Comparison of ENCODE assay signal across 31 mouse cellular contexts in genomic region chr17:27571315-27571714, GRCm38 (mm10). TPM values are rescaled to one million over a fixed set of nuclear protein-coding genes. Genes with fewer than 3 reads are reported as not detected.
DNase-seq lines count a peak whose midpoint lies in the region; ATAC-seq and TF ChIP-seq lines count a peak whose summit lies in the region.
"Had no signal": no experiment of that assay in that cellular context is flagged by ENCODE, and none has a peak within 500 bp of the region (broad histone marks: within the 10 kb centered on the region; RNA-seq: fewer than 3 reads in every experiment).

No protein-coding gene starts in this region.

- peaks cover 33% of the 10 kb centered on the region for H3K36me3 ChIP-seq in heart, embryonic 12.5 days
- H3K36me3 ChIP-seq in heart, embryonic 10.5 days: peaks cover 34% of the 10 kb centered on the region
- H3K36me3 ChIP-seq in liver, adult 2 months (ENCODE audit: control insufficient read depth, insufficient read depth, low read length): no peaks in the 10 kb centered on the region
- peaks cover 4% of the 10 kb centered on the region for H3K36me3 ChIP-seq in liver, embryonic 11.5 days (ENCODE audit: control insufficient read depth, insufficient read depth, low read length)
- peaks cover 4 to 28% of the 10 kb centered on the region in 2 experiments for H3K36me3 ChIP-seq in CH12.LX (replicated peaks in 1 of 2; ENCODE audit: control insufficient read depth in 1 of 2, insufficient read depth in 1 of 2, low read length in 1 of 2)

- in situ Hi-C loops in CH12.LX (cut with MboI; ENCODE audit: low pct_ligation_motif_present, low pct_unique_long_range_greater_than_20kb, low sequenced_read_pairs): no loop called here

- no peak overlapping the region for H3K4me2 ChIP-seq in heart, embryonic 12.5 days
- no peak overlapping the region for H3K4me2 ChIP-seq in liver, embryonic 11.5 days
- peak overlapping the region; percentile 39; the same call in 1 of the 2 replicates for H3K4me2 ChIP-seq in CH12.LX (ENCODE audit: insufficient read depth, low read depth, poor library complexity, severe bottlenecking)
- H3K4me2 ChIP-seq: hindbrain, embryonic 12.5 days; midbrain, embryonic 13.5 days; neural tube, embryonic 13.5 days had no signal

- no peak for TF ChIP-seq RAD21 in CH12.LX (IDR thresholded peaks at IDR 0.05; ENCODE audit: low read depth, low read length)

- TF ChIP-seq CTCF in liver, adult 2 months (IDR thresholded peaks at IDR 0.05; ENCODE audit: low read depth, low read length): no peak
- TF ChIP-seq CTCF in CH12.LX (conservative IDR thresholded peaks at IDR 0.05 in 1 of 2, IDR thresholded peaks at IDR 0.05 in 1 of 2; ENCODE audit: low read depth in 2 of 2, low read length in 2 of 2): no peak

- TF ChIP-seq POLR2A in liver, adult 2 months (IDR thresholded peaks at IDR 0.05; ENCODE audit: extremely low read depth, insufficient read depth, low read length): no peak
- no peak for TF ChIP-seq POLR2A in CH12.LX (IDR thresholded peaks at IDR 0.05; ENCODE audit: low read depth, low read length)

- WGBS in heart, embryonic 12.5 days: 70% methylated on average over 8 of the region's 8 CpGs
- WGBS in heart, embryonic 10.5 days: 68% methylated on average over 8 of the region's 8 CpGs
- WGBS in liver, adult 2 months: 61% methylated on average over 8 of the region's 8 CpGs
- WGBS in liver, embryonic 11.5 days: 74% methylated on average over 8 of the region's 8 CpGs

- H3K27me3 ChIP-seq in heart, embryonic 12.5 days (replicated peaks): no peaks in the 10 kb centered on the region
- no peaks in the 10 kb centered on the region for H3K27me3 ChIP-seq in heart, embryonic 10.5 days (ENCODE audit: insufficient read depth, poor library complexity, severe bottlenecking)
- H3K27me3 ChIP-seq in liver, adult 2 months (ENCODE audit: control insufficient read depth, insufficient read depth, low read length): no peaks in the 10 kb centered on the region
- H3K27me3 ChIP-seq in liver, embryonic 11.5 days (replicated peaks; ENCODE audit: control insufficient read depth, insufficient read depth, low read length): no peaks in the 10 kb centered on the region
- H3K27me3 ChIP-seq in CH12.LX (replicated peaks): no peaks in the 10 kb centered on the region
- H3K27me3 ChIP-seq: hindbrain, embryonic 12.5 days; midbrain, embryonic 13.5 days; neural tube, embryonic 13.5 days had no signal

- DNase-seq in adrenal gland, adult (ENCODE audit: inconsistent age in 2 of 2, low spot score in 1 of 2): peak; percentile 30 to 73
- DNase-seq in adrenal gland, postnatal 4 days (ENCODE audit: low spot score in 2 of 2): no peak
- DNase-seq in heart, embryonic 10.5 days (ENCODE audit: low spot score): no peak
- peak; percentile 42 for DNase-seq in liver, adult 2 months (ENCODE audit: extremely low read depth, low read depth, low spot score)
- no peak for DNase-seq in liver, embryonic 11.5 days (ENCODE audit: low spot score)
- DNase-seq in CH12.LX (ENCODE audit: extremely low read depth): no peak
- DNase-seq: adrenal gland, adult 8-10 months; cerebellum, adult 11 months; cerebellum, adult 9-10 months; cerebellum, postnatal 36 days; gastrocnemius, postnatal 25 days; kidney, adult 9 months; kidney, postnatal 10 days; layer of hippocampus, adult 9-11 months; liver; lung, adult 18-20 months; right cerebral cortex, adult 18-20 months; spleen, adult 18-20 months; thymus, adult 2 months; thymus, postnatal 36 days had no signal

- no peak overlapping the region for H3K4me3 ChIP-seq in heart, embryonic 12.5 days
- H3K4me3 ChIP-seq in heart, embryonic 10.5 days: no peak overlapping the region
- no peak overlapping the region for H3K4me3 ChIP-seq in liver, adult 2 months (ENCODE audit: insufficient read depth, low read depth, low read length)
- H3K4me3 ChIP-seq in liver, embryonic 11.5 days (ENCODE audit: low read depth, low read length): no peak overlapping the region
- no peak overlapping the region for H3K4me3 ChIP-seq in CH12.LX (replicated peaks in 1 of 3; ENCODE audit: low read depth in 2 of 3, low read length in 2 of 3, poor library complexity in 1 of 3)
- H3K4me3 ChIP-seq: hindbrain, embryonic 12.5 days; midbrain, embryonic 13.5 days; neural tube, embryonic 13.5 days had no signal

- H3K27ac ChIP-seq in heart, embryonic 12.5 days (ENCODE audit: poor library complexity, severe bottlenecking): 0 out of 2 replicates have a peak overlapping the region, but pooled peaks have one; percentile 19
- no peak overlapping the region for H3K27ac ChIP-seq in heart, embryonic 10.5 days
- 0 out of 2 replicates have a peak overlapping the region, but pooled peaks have one; percentile 12 for H3K27ac ChIP-seq in liver, adult 2 months (replicated peaks; ENCODE audit: insufficient read depth, low read depth, low read length)
- no peak overlapping the region for H3K27ac ChIP-seq in liver, embryonic 11.5 days (ENCODE audit: low read depth, low read length)
- no peak overlapping the region for H3K27ac ChIP-seq in CH12.LX (ENCODE audit: insufficient read depth, low read depth)
- H3K27ac ChIP-seq: macrophage; neural tube, embryonic 13.5 days had no signal

- H3K9me3 ChIP-seq in heart, embryonic 12.5 days (replicated peaks): no peaks in the 10 kb centered on the region
- H3K9me3 ChIP-seq in heart, embryonic 10.5 days: no peaks in the 10 kb centered on the region
- no peaks in the 10 kb centered on the region for H3K9me3 ChIP-seq in liver, embryonic 11.5 days (ENCODE audit: control insufficient read depth, low read length)
- H3K9me3 ChIP-seq in CH12.LX (replicated peaks; ENCODE audit: low read length): no peaks in the 10 kb centered on the region
- H3K9me3 ChIP-seq: hindbrain, embryonic 12.5 days; midbrain, embryonic 13.5 days; neural tube, embryonic 13.5 days had no signal

- peaks cover 28% of the 10 kb centered on the region for H3K4me1 ChIP-seq in heart, embryonic 12.5 days (replicated peaks)
- peaks cover 27% of the 10 kb centered on the region for H3K4me1 ChIP-seq in heart, embryonic 10.5 days
- H3K4me1 ChIP-seq in liver, adult 2 months (ENCODE audit: control insufficient read depth, insufficient read depth, low read length): peaks cover 2% of the 10 kb centered on the region; the same call in 1 of the 2 replicates
- peaks cover 20% of the 10 kb centered on the region for H3K4me1 ChIP-seq in liver, embryonic 11.5 days (replicated peaks; ENCODE audit: control insufficient read depth, insufficient read depth, low read length)
- H3K4me1 ChIP-seq in CH12.LX (ENCODE audit: control insufficient read depth in 1 of 2, insufficient read depth in 2 of 2): peaks cover 4 to 8% of the 10 kb centered on the region in 2 experiments; a peak in 2 of 4 replicates

- dilution Hi-C loops in CH12.LX (cut with MboI; ENCODE audit: extremely low pct_ligation_motif_present, extremely low pct_unique_long_range_greater_than_20kb, low sequenced_read_pairs): no loop called here

- ATAC-seq in heart, embryonic 12.5 days (ENCODE audit: insufficient number of reproducible peaks, low FRiP score): no peak
- no peak for ATAC-seq in liver, embryonic 11.5 days (replicated peaks; ENCODE audit: low FRiP score)
- ATAC-seq in CD4-positive, CD25-positive, alpha-beta regulatory T cell, adult 4 months: no peak
- ATAC-seq: forebrain, embryonic 14.5 days; intestine, postnatal 0 days; lung, postnatal 0 days; midbrain, embryonic 13.5 days had no signal

- no peak overlapping the region for H3K9ac ChIP-seq in heart, embryonic 12.5 days
- H3K9ac ChIP-seq in liver, adult 2 months (ENCODE audit: low read depth, low read length): no peak overlapping the region
- no peak overlapping the region for H3K9ac ChIP-seq in liver, embryonic 11.5 days (ENCODE audit: low read depth, low read length)
- no peak overlapping the region for H3K9ac ChIP-seq in CH12.LX (ENCODE audit: insufficient read depth, low read depth)
- H3K9ac ChIP-seq: hindbrain, embryonic 12.5 days; midbrain, embryonic 13.5 days; neural tube, embryonic 13.5 days had no signal

- no peaks in the 10 kb centered on the region for H3K79me2 ChIP-seq in liver, adult 2 months (ENCODE audit: control insufficient read depth, insufficient read depth, low read length)
- H3K79me2 ChIP-seq in CH12.LX (replicated peaks; ENCODE audit: control insufficient read depth, extremely low read depth, insufficient read depth, poor library complexity, severe bottlenecking): no peaks in the 10 kb centered on the region

- no peak for TF ChIP-seq EP300 in CH12.LX (IDR thresholded peaks at IDR 0.05; ENCODE audit: low read length)

RNA-seq across cellular contexts. Expression of gene AI413582, which starts 5.8 kb away (rescaled TPM):
- 10 to 100 TPM; 17.4 to 19.1 TPM for total RNA-seq in adrenal gland, postnatal 4 days (2021)
- 13.2 and 14.9 TPM in 2 replicates for polyA plus RNA-seq in heart, embryonic 12.5 days (2016; fragmentation: Nextera tagmentation; extraction: Ambion mirVana)
- polyA plus RNA-seq in heart, embryonic 10.5 days (2016; fragmentation: Nextera tagmentation; extraction: Ambion mirVana): 19.7 and 21.0 TPM in 2 replicates
- total RNA-seq in liver, adult 2 months (2014; rRNA removed): 4.5 and 4.9 TPM in 2 replicates
- 11.3 and 12.9 TPM in 2 replicates for polyA plus RNA-seq in liver, adult 2 months (2012; rRNA removed)
- 23.6 and 28.4 TPM in 2 replicates for polyA plus RNA-seq in liver, embryonic 11.5 days (2014; fragmentation: Nextera tagmentation; extraction: Ambion mirVana)
- 23.2 and 30.2 TPM in 2 replicates for total RNA-seq in CH12.LX (2012; rRNA removed)
- 14.0 and 14.6 TPM in 2 replicates for total RNA-seq in CH12.LX (2014; rRNA removed)
- 34.5 and 43.6 TPM in 2 replicates for polyA plus RNA-seq in CH12.LX (2012; ENCODE audit: insufficient read length, low read depth)
- 100 to 1,000 TPM; 106 to 112 TPM for polyA plus RNA-seq in CD4-positive, CD25-positive, alpha-beta regulatory T cell, adult 4 months (2017; shearing (Covaris generic))

RNA-seq across cellular contexts. Expression of gene Hmga1, which starts 15.0 kb away (rescaled TPM):
- total RNA-seq in adrenal gland, postnatal 4 days (2021): 10 to 100 TPM; 41.6 to 44.9 TPM
- 188 and 194 TPM in 2 replicates for polyA plus RNA-seq in heart, embryonic 12.5 days (2016; fragmentation: Nextera tagmentation; extraction: Ambion mirVana)
- polyA plus RNA-seq in heart, embryonic 10.5 days (2016; fragmentation: Nextera tagmentation; extraction: Ambion mirVana): 438 and 609 TPM in 2 replicates
- 5.7 and 8.1 TPM in 2 replicates for total RNA-seq in liver, adult 2 months (2014; rRNA removed)
- 16.5 and 21.4 TPM in 2 replicates for polyA plus RNA-seq in liver, adult 2 months (2012; rRNA removed)
- polyA plus RNA-seq in liver, embryonic 11.5 days (2014; fragmentation: Nextera tagmentation; extraction: Ambion mirVana): 667 and 675 TPM in 2 replicates
- total RNA-seq in CH12.LX (2012; rRNA removed) (88.7 and 117 TPM in 2 replicates), CH12.LX (2014; rRNA removed) (42.8 and 43.8 TPM in 2 replicates)
- 83.7 and 125 TPM in 2 replicates for polyA plus RNA-seq in CH12.LX (2012; ENCODE audit: insufficient read length, low read depth)
- polyA plus RNA-seq in CD4-positive, CD25-positive, alpha-beta regulatory T cell, adult 4 months (2017; shearing (Covaris generic)): 10 to 100 TPM; 82.7 to 84.0 TPM

RNA-seq across cellular contexts. Expression of gene Grm4, which starts 50.1 kb away (rescaled TPM):
- total RNA-seq in adrenal gland, postnatal 4 days (2021): 1 to 10 TPM; 1.5 to 6.2 TPM
- 0.08 and 0.10 TPM in 2 replicates for polyA plus RNA-seq in heart, embryonic 12.5 days (2016; fragmentation: Nextera tagmentation; extraction: Ambion mirVana)
- 0.02 and 0.34 TPM in 2 replicates for polyA plus RNA-seq in heart, embryonic 10.5 days (2016; fragmentation: Nextera tagmentation; extraction: Ambion mirVana)
- 0.07 TPM in 1 of 2 replicates, not detected in the other for total RNA-seq in liver, adult 2 months (2014; rRNA removed)
- not detected in 2 replicates for polyA plus RNA-seq in liver, adult 2 months (2012; rRNA removed)
- polyA plus RNA-seq in liver, embryonic 11.5 days (2014; fragmentation: Nextera tagmentation; extraction: Ambion mirVana): 0.12 and 0.18 TPM in 2 replicates
- not detected in 2 replicates for total RNA-seq in CH12.LX (2012; rRNA removed)
- total RNA-seq in CH12.LX (2014; rRNA removed): not detected in 2 replicates
- polyA plus RNA-seq in CH12.LX (2012; ENCODE audit: insufficient read length, low read depth): not detected in 2 replicates
- polyA plus RNA-seq in CD4-positive, CD25-positive, alpha-beta regulatory T cell, adult 4 months (2017; shearing (Covaris generic)): not detected
- total RNA-seq: megakaryocyte-erythroid progenitor cell, adult 5-6 weeks had no signal
- polyA plus RNA-seq: C2C12; lung, postnatal 0 days; macrophage had no signal

RNA-seq across cellular contexts. Expression of gene Nudt3, which starts 52.0 kb away (rescaled TPM):
- 100 to 1,000 TPM; 173 to 174 TPM for total RNA-seq in adrenal gland, postnatal 4 days (2021)
- polyA plus RNA-seq in heart, embryonic 12.5 days (2016; fragmentation: Nextera tagmentation; extraction: Ambion mirVana): 106 and 110 TPM in 2 replicates
- polyA plus RNA-seq in heart, embryonic 10.5 days (2016; fragmentation: Nextera tagmentation; extraction: Ambion mirVana): 89.7 and 107 TPM in 2 replicates
- 19.5 and 21.1 TPM in 2 replicates for total RNA-seq in liver, adult 2 months (2014; rRNA removed)
- polyA plus RNA-seq in liver, adult 2 months (2012; rRNA removed): 23.5 and 25.5 TPM in 2 replicates
- polyA plus RNA-seq in liver, embryonic 11.5 days (2014; fragmentation: Nextera tagmentation; extraction: Ambion mirVana): 19.6 and 26.1 TPM in 2 replicates
- total RNA-seq in CH12.LX (2012; rRNA removed) (69.2 and 81.9 TPM in 2 replicates), CH12.LX (2014; rRNA removed) (44.6 and 54.4 TPM in 2 replicates)
- 58.3 and 64.5 TPM in 2 replicates for polyA plus RNA-seq in CH12.LX (2012; ENCODE audit: insufficient read length, low read depth)
- polyA plus RNA-seq in CD4-positive, CD25-positive, alpha-beta regulatory T cell, adult 4 months (2017; shearing (Covaris generic)): 10 to 100 TPM; 14.5 to 27.5 TPM

Comparison
In these comparisons a context has a peak if more than half of its experiments do, and no peak if none do; other contexts are left out.
1. DNase-seq: peak in adrenal gland, adult (2 of 2) and liver, adult 2 months (single experiment); none in adrenal gland, postnatal 4 days (0 of 2), heart, embryonic 10.5 days (single experiment), liver, embryonic 11.5 days (single experiment) and CH12.LX (single experiment).
2. H3K27ac ChIP-seq: peak in heart, embryonic 12.5 days (single experiment) and liver, adult 2 months (single experiment); none in heart, embryonic 10.5 days (single experiment), liver, embryonic 11.5 days (single experiment) and CH12.LX (single experiment).